Mouse (Mus musculus): ENCODE measurements around the gene Pkp1. TPM values are rescaled to one million over a fixed set of nuclear protein-coding genes. Genes with fewer than 3 reads are reported as not detected.

Pkp1 gene
- polyA plus RNA-seq, 1 experiment from 2014 or later = 0.03 TPM

DNA sequence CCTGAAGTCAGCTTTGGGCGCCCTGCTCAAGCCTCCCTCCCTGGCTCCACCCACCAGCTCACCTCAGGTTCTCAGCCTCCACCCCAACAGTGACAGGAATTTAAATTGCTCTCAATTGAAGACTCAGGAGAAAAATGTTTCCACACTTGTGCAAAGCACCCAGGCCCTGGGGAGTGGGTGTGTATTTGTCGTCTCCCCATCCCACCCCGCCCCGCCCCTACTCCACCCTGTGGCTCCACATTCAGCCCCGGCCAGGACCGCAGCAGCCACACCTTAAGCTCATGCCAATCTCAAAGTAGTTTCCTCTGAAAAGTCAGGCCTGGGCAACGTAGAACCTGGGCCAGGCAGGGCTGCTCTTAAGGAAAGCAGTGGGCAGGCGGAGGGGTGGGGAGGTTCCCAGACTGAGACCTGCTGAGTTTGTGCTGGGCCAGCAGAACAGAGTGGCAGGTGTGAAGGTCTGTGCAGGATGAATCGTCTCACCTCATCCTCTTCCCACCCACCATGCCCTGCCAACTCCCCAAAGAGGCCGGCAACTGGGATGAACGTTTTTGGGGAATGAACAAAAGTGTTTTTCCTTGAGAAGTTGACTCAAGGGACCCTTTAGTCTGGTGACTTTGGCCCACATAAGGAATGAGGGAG lies 61.8 kb downstream of the Pkp1 start:
- Histone ChIP-seq H3K9ac (ENCODE audit: low read depth, low read length) (no peak overlapping the region), H3K4me1 (replicated peaks; ENCODE audit: control insufficient read depth, insufficient read depth, low read length) (peaks cover 5% of the 10 kb centered on the region; the same call in 1 of the 2 replicates), H3K36me3 (ENCODE audit: control insufficient read depth, insufficient read depth) (no peaks in the 10 kb centered on the region), H3K9me3 (ENCODE audit: control insufficient read depth) (no peaks in the 10 kb centered on the region), H3K27me3 (replicated peaks; ENCODE audit: control insufficient read depth, insufficient read depth, low read length) (no peaks in the 10 kb centered on the region), H3K27ac (ENCODE audit: low read depth, low read length) (no peak overlapping the region), H3K4me2 (replicated peaks; ENCODE audit: low read depth) (no peak overlapping the region), H3K4me3 (ENCODE audit: low read depth, low read length) (no peak overlapping the region)
- no peak for TF ChIP-seq CTCF (IDR thresholded peaks at IDR 0.05; ENCODE audit: low read depth)
- WGBS = 37% methylated on average over 11 of the region's 11 CpGs
- no peak for ATAC-seq

DNA sequence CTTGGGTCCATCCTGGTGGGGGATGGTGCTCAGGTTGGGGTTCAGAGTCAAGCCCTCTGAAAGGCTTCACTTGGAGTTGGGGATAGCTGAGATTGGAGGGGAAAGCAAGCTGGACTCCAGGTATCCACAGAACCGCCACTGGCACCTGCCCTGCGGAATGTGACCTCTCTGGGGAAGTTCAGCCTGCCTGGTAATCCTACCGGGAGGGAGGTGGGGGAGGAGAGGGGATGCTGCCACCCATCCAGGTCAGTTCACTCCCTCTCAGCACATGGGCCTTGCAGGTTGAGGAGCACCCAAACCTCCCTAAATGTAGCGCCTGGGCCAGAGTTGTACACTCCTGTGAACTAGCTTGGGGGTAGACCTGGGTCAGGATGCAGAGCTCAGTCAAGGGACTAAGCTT lies 62.9 kb downstream of the Pkp1 start:
- Histone ChIP-seq H3K27ac (ENCODE audit: low read depth, low read length) (no peak overlapping the region), H3K9ac (ENCODE audit: low read depth, low read length) (no peak overlapping the region), H3K4me1 (replicated peaks; ENCODE audit: control insufficient read depth, insufficient read depth, low read length) (peaks cover 6% of the 10 kb centered on the region; the same call in 1 of the 2 replicates), H3K4me2 (replicated peaks; ENCODE audit: low read depth) (no peak overlapping the region), H3K36me3 (ENCODE audit: control insufficient read depth, insufficient read depth) (no peaks in the 10 kb centered on the region), H3K9me3 (ENCODE audit: control insufficient read depth) (no peaks in the 10 kb centered on the region), H3K4me3 (ENCODE audit: low read depth, low read length) (no peak overlapping the region), H3K27me3 (replicated peaks; ENCODE audit: control insufficient read depth, insufficient read depth, low read length) (no peaks in the 10 kb centered on the region)
- TF ChIP-seq CTCF (IDR thresholded peaks at IDR 0.05; ENCODE audit: low read depth) = no peak
- no peak for ATAC-seq
- 79% methylated on average over 4 of the region's 4 CpGs for WGBS

DNA sequence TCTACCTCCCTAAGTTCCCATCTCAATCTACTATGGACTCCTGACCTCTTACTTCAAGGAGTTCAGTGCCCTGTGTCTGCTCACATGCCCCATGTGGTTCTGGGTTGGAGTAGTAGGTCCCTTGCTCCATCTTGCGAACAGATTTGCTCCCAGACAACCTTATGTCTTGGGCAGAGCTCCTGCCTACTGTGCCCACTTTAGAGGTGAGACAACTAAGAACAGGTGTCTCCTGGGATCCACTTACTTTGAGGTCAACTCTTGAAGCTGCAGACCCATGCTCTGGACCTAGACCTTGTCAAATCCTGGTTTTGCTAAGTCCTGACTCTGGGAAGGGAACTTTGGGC lies 63.7 kb downstream of the Pkp1 start:
- Histone ChIP-seq H3K4me3 (ENCODE audit: low read depth, low read length) (no peak overlapping the region), H3K4me1 (replicated peaks; ENCODE audit: control insufficient read depth, insufficient read depth, low read length) (peaks cover 6% of the 10 kb centered on the region; the same call in 1 of the 2 replicates), H3K36me3 (ENCODE audit: control insufficient read depth, insufficient read depth) (no peaks in the 10 kb centered on the region), H3K4me2 (replicated peaks; ENCODE audit: low read depth) (no peak overlapping the region), H3K27ac (ENCODE audit: low read depth, low read length) (no peak overlapping the region), H3K27me3 (replicated peaks; ENCODE audit: control insufficient read depth, insufficient read depth, low read length) (no peaks in the 10 kb centered on the region), H3K9me3 (ENCODE audit: control insufficient read depth) (no peaks in the 10 kb centered on the region), H3K9ac (ENCODE audit: low read depth, low read length) (no peak overlapping the region)
- no peak for ATAC-seq
- no peak for TF ChIP-seq CTCF (IDR thresholded peaks at IDR 0.05; ENCODE audit: low read depth)
- WGBS = 100% methylated on average over 1 of the region's 1 CpGs

DNA sequence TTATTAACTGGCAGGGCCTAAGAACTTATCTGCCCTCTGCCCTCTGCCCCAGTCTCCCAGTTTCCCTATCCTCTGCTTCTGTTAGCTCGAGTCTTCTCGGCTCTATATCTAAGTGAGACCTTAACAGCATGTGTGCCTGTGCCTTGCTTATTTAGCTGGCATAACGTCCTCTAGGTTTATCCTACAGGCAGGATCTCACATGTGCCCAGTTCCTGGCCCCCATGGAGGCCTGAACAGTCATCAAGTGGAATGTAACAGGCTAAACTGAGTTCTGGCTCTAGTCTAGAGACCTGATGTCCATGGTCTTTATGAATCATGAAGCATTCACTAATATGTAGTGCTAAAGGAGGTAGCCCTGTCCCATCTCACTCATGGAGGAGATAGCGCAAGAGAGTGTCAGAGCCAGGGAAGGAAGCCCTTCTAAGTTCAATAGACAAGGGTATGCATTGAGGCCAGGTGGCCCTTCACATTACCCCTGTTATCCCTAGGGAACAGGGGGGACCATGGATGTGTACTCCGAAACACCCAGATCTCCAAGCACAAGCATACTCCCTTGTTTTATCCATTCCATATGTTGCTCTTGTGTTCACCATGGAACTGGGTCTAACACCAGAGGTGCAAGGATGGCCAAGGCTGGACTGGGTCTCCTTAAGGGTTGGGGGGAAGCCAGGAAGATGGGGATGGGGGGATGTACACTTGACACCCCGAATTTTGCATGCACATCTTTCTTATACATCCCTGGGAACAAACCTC lies 64.2 kb downstream of the Pkp1 start:
- Histone ChIP-seq H3K27ac (ENCODE audit: low read depth, low read length) (no peak overlapping the region), H3K4me1 (replicated peaks; ENCODE audit: control insufficient read depth, insufficient read depth, low read length) (peaks cover 6% of the 10 kb centered on the region; the same call in 1 of the 2 replicates), H3K4me2 (replicated peaks; ENCODE audit: low read depth) (no peak overlapping the region), H3K4me3 (ENCODE audit: low read depth, low read length) (no peak overlapping the region), H3K36me3 (ENCODE audit: control insufficient read depth, insufficient read depth) (no peaks in the 10 kb centered on the region), H3K9me3 (ENCODE audit: control insufficient read depth) (no peaks in the 10 kb centered on the region), H3K27me3 (replicated peaks; ENCODE audit: control insufficient read depth, insufficient read depth, low read length) (no peaks in the 10 kb centered on the region), H3K9ac (ENCODE audit: low read depth, low read length) (no peak overlapping the region)
- no peak for TF ChIP-seq CTCF (IDR thresholded peaks at IDR 0.05; ENCODE audit: low read depth)
- WGBS = 86% methylated on average over 6 of the region's 6 CpGs
- ATAC-seq = no peak

DNA sequence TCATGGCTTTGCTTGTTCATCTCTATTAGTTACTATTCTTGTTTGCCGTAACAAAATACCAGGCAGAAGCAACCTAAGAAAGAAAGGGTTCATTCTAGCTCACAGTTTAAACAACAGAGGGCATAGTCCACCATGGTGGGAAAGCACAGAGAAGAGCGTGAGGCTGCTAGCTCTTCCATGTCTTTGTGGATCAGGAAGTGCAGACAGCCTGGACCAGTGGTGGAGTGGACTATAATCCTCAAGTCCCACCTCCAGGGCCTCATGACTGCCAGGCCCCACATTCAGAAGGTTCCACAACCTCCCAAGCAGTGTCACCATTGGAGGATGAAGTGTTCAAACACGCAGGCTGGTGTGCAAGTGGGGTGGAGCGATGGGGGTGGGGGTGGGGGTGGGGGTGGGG lies 65.8 kb downstream of the Pkp1 start:
- no peak overlapping the region for H3K9ac ChIP-seq (ENCODE audit: low read depth, low read length)
- no peak overlapping the region for H3K4me3 ChIP-seq (ENCODE audit: low read depth, low read length)
- H3K4me1 ChIP-seq (replicated peaks; ENCODE audit: control insufficient read depth, insufficient read depth, low read length) = peaks cover 6% of the 10 kb centered on the region; the same call in 1 of the 2 replicates
- H3K9me3 ChIP-seq (ENCODE audit: control insufficient read depth) = no peaks in the 10 kb centered on the region
- no peaks in the 10 kb centered on the region for H3K36me3 ChIP-seq (ENCODE audit: control insufficient read depth, insufficient read depth)
- ATAC-seq = 0 out of 2 replicates have a peak, but pooled peaks have one; percentile 33
- H3K27ac ChIP-seq (ENCODE audit: low read depth, low read length) = no peak overlapping the region
- H3K4me2 ChIP-seq (replicated peaks; ENCODE audit: low read depth) = no peak overlapping the region
- no peak for TF ChIP-seq CTCF (IDR thresholded peaks at IDR 0.05; ENCODE audit: low read depth)
- H3K27me3 ChIP-seq (replicated peaks; ENCODE audit: control insufficient read depth, insufficient read depth, low read length) = no peaks in the 10 kb centered on the region
- 64% methylated on average over 4 of the region's 4 CpGs for WGBS

DNA sequence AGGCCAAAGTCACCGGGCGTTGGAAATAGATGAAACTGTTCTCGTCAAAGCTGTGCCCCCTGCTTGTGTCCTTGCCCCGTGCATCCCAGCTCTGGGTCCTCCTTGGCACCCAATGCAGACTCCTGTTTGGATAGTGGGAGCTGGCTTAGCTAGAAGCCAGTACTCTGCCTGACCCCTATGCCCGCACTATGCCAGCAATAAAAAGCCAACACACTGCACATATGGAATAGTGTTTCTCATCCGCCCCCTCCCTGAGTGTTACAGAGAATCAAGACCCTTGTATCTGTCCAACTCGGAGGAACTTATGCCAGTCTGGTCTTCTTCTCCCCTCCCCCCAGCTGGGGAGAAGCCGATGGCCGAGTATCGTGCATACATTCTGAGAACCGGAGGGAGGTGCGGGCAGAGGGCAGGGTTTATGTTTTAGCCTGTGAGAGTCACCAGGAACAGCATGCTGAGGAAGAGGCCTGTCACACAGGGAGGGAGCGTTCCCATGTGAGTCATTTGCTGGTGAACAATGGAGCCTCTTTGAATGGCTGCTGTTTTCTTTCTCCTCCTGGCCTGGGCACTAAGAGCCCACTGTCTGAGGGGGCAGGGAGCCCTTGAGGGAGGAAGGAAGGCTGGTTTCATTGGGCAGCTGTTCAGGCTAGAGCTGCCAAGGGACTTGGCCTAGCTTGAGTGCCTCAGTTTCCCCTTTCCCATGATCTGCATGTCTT lies 66.8 kb downstream of the Pkp1 start:
- no peak for TF ChIP-seq CTCF (IDR thresholded peaks at IDR 0.05; ENCODE audit: low read depth)
- ATAC-seq = no peak
- H3K9ac ChIP-seq (ENCODE audit: low read depth, low read length) = no peak overlapping the region
- H3K27ac ChIP-seq (ENCODE audit: low read depth, low read length) = no peak overlapping the region
- H3K9me3 ChIP-seq (ENCODE audit: control insufficient read depth) = no peaks in the 10 kb centered on the region
- WGBS = 54% methylated on average over 13 of the region's 13 CpGs
- H3K27me3 ChIP-seq (replicated peaks; ENCODE audit: control insufficient read depth, insufficient read depth, low read length) = no peaks in the 10 kb centered on the region
- no peak overlapping the region for H3K4me2 ChIP-seq (replicated peaks; ENCODE audit: low read depth)
- peaks cover 6% of the 10 kb centered on the region; the same call in 1 of the 2 replicates for H3K4me1 ChIP-seq (replicated peaks; ENCODE audit: control insufficient read depth, insufficient read depth, low read length)
- H3K36me3 ChIP-seq (ENCODE audit: control insufficient read depth, insufficient read depth) = no peaks in the 10 kb centered on the region
- no peak overlapping the region for H3K4me3 ChIP-seq (ENCODE audit: low read depth, low read length)
